Mouse (Mus musculus): ENCODE results near the gene Gpx3. TPM values are rescaled to one million over a fixed set of nuclear protein-coding genes. Genes with fewer than 3 reads are reported as not detected.

The Gpx3 gene
- total and polyA plus RNA-seq, 2 experiments from 2014 or later: 28.5 to 78.0 TPM

- Histone ChIP-seq H3K4me2 (ENCODE audit: low read depth, low read length) (no peak overlapping the region), H3K27ac (no peak overlapping the region), H3K27me3 (ENCODE audit: insufficient read depth, low read length) (no peaks in the 10 kb centered on the region), H3K9me3 (ENCODE audit: low read length) (no peaks in the 10 kb centered on the region), H3K36me3 (ENCODE audit: insufficient read depth, low read length) (no peaks in the 10 kb centered on the region), H3K4me3 (ENCODE audit: low read length) (no peak overlapping the region), H3K4me1 (ENCODE audit: insufficient read depth, low read length) (no peaks in the 10 kb centered on the region), H3K9ac (replicated peaks; ENCODE audit: low read length) (no peak overlapping the region)
- ATAC-seq: no peak
- WGBS: 63% methylated on average over 3 of the region's 3 CpGs
- DNase-seq (ENCODE audit: low spot score): no peak
- TF ChIP-seq CTCF (IDR thresholded peaks at IDR 0.05; ENCODE audit: low read depth): no peak
Measured at GRCm38 (mm10) chr11:54958571-54959073, 56.4 kb downstream of the Gpx3 start.

Other genes with a start within 250 kb of the Gpx3 start
- 141 and 144 TPM in 2 replicates for gene Cdc42se2, start 114.8 kb upstream of the Gpx3 start, total RNA-seq (2014; rRNA removed)
- 139 TPM in 2 replicates for gene Cdc42se2, start 114.8 kb upstream of the Gpx3 start, polyA plus RNA-seq (2015; fragmentation: Nextera tagmentation; extraction: Ambion mirVana)
- gene Lyrm7, start 41.5 kb upstream of the Gpx3 start, total RNA-seq (2014; rRNA removed): 2.6 and 3.1 TPM in 2 replicates
- gene Lyrm7, start 41.5 kb upstream of the Gpx3 start, polyA plus RNA-seq (2015; fragmentation: Nextera tagmentation; extraction: Ambion mirVana): 5.1 and 5.7 TPM in 2 replicates
- 521 and 547 TPM in 2 replicates for gene Hint1, start 36.1 kb upstream of the Gpx3 start, total RNA-seq (2014; rRNA removed)
- 1,077 and 1,085 TPM in 2 replicates for gene Hint1, start 36.1 kb upstream of the Gpx3 start, polyA plus RNA-seq (2015; fragmentation: Nextera tagmentation; extraction: Ambion mirVana)
- gene Tnip1, start 60.5 kb downstream of the Gpx3 start, total RNA-seq (2014; rRNA removed): 15.3 and 16.7 TPM in 2 replicates
- 17.1 and 19.8 TPM in 2 replicates for gene Tnip1, start 60.5 kb downstream of the Gpx3 start, polyA plus RNA-seq (2015; fragmentation: Nextera tagmentation; extraction: Ambion mirVana)
- gene Anxa6, start 131.0 kb downstream of the Gpx3 start, total RNA-seq (2014; rRNA removed): 83.2 and 86.0 TPM in 2 replicates
- gene Anxa6, start 131.0 kb downstream of the Gpx3 start, polyA plus RNA-seq (2015; fragmentation: Nextera tagmentation; extraction: Ambion mirVana): 71.3 and 74.8 TPM in 2 replicates
- gene Ccdc69, start 175.7 kb downstream of the Gpx3 start, total RNA-seq (2014; rRNA removed): 0.65 TPM in 1 of 2 replicates, not detected in the other
- gene Ccdc69, start 175.7 kb downstream of the Gpx3 start, polyA plus RNA-seq (2015; fragmentation: Nextera tagmentation; extraction: Ambion mirVana): 0.56 and 0.78 TPM in 2 replicates
- 45.2 and 48.9 TPM in 2 replicates for gene Gm2a, start 195.7 kb downstream of the Gpx3 start, total RNA-seq (2014; rRNA removed)
- gene Gm2a, start 195.7 kb downstream of the Gpx3 start, polyA plus RNA-seq (2015; fragmentation: Nextera tagmentation; extraction: Ambion mirVana): 67.8 and 72.1 TPM in 2 replicates
- not detected in 2 replicates for gene Slc36a3, start 249.3 kb downstream of the Gpx3 start, total RNA-seq (2014; rRNA removed)
- not detected in 2 replicates for gene Slc36a3, start 249.3 kb downstream of the Gpx3 start, polyA plus RNA-seq (2015; fragmentation: Nextera tagmentation; extraction: Ambion mirVana)

Measured in hindbrain, postnatal 0 days (tissue).